Mouse (Mus musculus): Measurements from ENCODE around the gene 2010111I01Rik.

- TF ChIP-seq CTCF (IDR thresholded peaks at IDR 0.05; ENCODE audit: control insufficient read depth, insufficient read depth, insufficient replicate concordance, low read depth, low read length) (no peak), POLR2A (IDR thresholded peaks at IDR 0.05; ENCODE audit: control insufficient read depth, low read depth, low read length) (no peak)
These were observed 147.4 kb downstream of the 2010111I01Rik start for GRCm38 (mm10) chr13:63112043-63112597.
